In the genomic region with DNA sequence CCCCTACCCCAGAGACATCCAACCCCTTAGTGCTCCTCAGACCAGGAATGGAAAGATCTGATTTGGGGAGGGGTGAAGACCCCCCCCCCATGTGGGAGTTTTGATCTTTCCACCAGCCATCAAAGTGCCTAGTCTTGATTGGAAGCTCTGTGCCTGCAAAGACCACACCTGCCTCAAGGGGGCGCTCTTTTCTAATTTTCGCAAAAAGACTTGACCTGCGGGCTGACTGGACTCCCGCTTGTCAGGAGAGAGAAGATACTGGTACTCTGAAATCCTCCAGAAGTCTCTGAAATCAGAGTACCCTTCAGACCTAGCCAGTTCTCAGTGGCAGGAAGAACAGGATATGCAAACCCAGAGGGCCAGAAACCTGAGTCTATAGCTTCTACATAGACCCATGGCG, we compare ENCODE assay signal across 8 mouse cellular contexts. TPM values are rescaled to one million over a fixed set of nuclear protein-coding genes. Genes with fewer than 3 reads are reported as not detected.
DNase-seq lines count a peak whose midpoint lies in the region; ATAC-seq and TF ChIP-seq lines count a peak whose summit lies in the region.

No protein-coding gene starts in this region.

- no peaks in the 10 kb centered on the region for H3K36me3 ChIP-seq in forebrain, embryonic 11.5 days (ENCODE audit: control insufficient read depth, insufficient read depth, low read length)
- H3K36me3 ChIP-seq in spleen, adult 2 months (ENCODE audit: control insufficient read depth, insufficient read depth, low read length): no peaks in the 10 kb centered on the region

- H3K27ac ChIP-seq in bone marrow macrophage, adult 2 months (ENCODE audit: insufficient read depth, low read depth, low read length): no peak overlapping the region
- peak overlapping the region; percentile 98 for H3K27ac ChIP-seq in forebrain, embryonic 11.5 days (ENCODE audit: low read depth, low read length)
- H3K27ac ChIP-seq in spleen, adult 2 months (ENCODE audit: insufficient read depth, low read length): no peak overlapping the region

- WGBS in forebrain, embryonic 11.5 days: 7% methylated on average over 5 of the region's 5 CpGs
- WGBS in spleen, adult 2 months: 22% methylated on average over 5 of the region's 5 CpGs

- H3K4me1 ChIP-seq in bone marrow macrophage, adult 2 months (ENCODE audit: control insufficient read depth, insufficient read depth, low read length): no peaks in the 10 kb centered on the region
- peaks cover 43% of the 10 kb centered on the region for H3K4me1 ChIP-seq in forebrain, embryonic 11.5 days (replicated peaks; ENCODE audit: control insufficient read depth, insufficient read depth, low read length)
- H3K4me1 ChIP-seq in spleen, adult 2 months (ENCODE audit: control insufficient read depth, insufficient read depth, insufficient read length): no peaks in the 10 kb centered on the region

- H3K4me3 ChIP-seq in bone marrow macrophage, adult 2 months (ENCODE audit: insufficient read depth, low read length): no peak overlapping the region
- no peak overlapping the region for H3K4me3 ChIP-seq in forebrain, embryonic 11.5 days (ENCODE audit: low read depth, low read length)
- H3K4me3 ChIP-seq in spleen, adult 2 months (ENCODE audit: extremely low read depth, insufficient read depth, insufficient read length): no peak overlapping the region

- H3K9me3 ChIP-seq in forebrain, embryonic 11.5 days (ENCODE audit: control insufficient read depth, low read length): no peaks in the 10 kb centered on the region

- peak; percentile 22 to 67 for DNase-seq in heart, adult 18-20 months
- no peak for DNase-seq in heart, adult 11 months
- peak; percentile 48 to 55 for DNase-seq in B cell, adult 2 months
- DNase-seq in forebrain, embryonic 11.5 days (ENCODE audit: low spot score): peak; percentile 88
- DNase-seq in induced T-regulatory cell, adult 2 months (ENCODE audit: low read depth): peak; percentile 68
- no peak for DNase-seq in spleen, adult 2 months (ENCODE audit: low read depth in 1 of 2, low spot score in 2 of 2)

- no peak overlapping the region for H3K4me2 ChIP-seq in forebrain, embryonic 11.5 days (ENCODE audit: low read depth, low read length, severe bottlenecking)

- H3K27me3 ChIP-seq in forebrain, embryonic 11.5 days (ENCODE audit: control insufficient read depth, insufficient read depth, low read length): no peaks in the 10 kb centered on the region
- H3K27me3 ChIP-seq in spleen, adult 2 months (ENCODE audit: control insufficient read depth, insufficient read depth, low read length): no peaks in the 10 kb centered on the region

- ATAC-seq in forebrain, embryonic 11.5 days (replicated peaks; ENCODE audit: low FRiP score): no peak
- peak; percentile 56; the same call in 1 of the 2 replicates for ATAC-seq in megakaryocyte, adult 5-6 weeks (ENCODE audit: poor library complexity, severe bottlenecking)

- TF ChIP-seq POLR2A in bone marrow macrophage, adult 2 months (IDR thresholded peaks at IDR 0.05; ENCODE audit: borderline replicate concordance, low read depth, low read length): no peak
- TF ChIP-seq POLR2A in spleen, adult 2 months (IDR thresholded peaks at IDR 0.05; ENCODE audit: low read depth, low read length): no peak

- peak; percentile 89 for TF ChIP-seq CTCF in bone marrow macrophage, adult 2 months (IDR thresholded peaks at IDR 0.05; ENCODE audit: low read depth, low read length)
- TF ChIP-seq CTCF in spleen, adult 2 months (IDR thresholded peaks at IDR 0.05; ENCODE audit: extremely low read depth, insufficient read depth, insufficient read length, insufficient replicate concordance): peak; percentile 32; the same call in 1 of the 2 replicates

- peak overlapping the region; percentile 56; the same call in 1 of the 2 replicates for H3K9ac ChIP-seq in forebrain, embryonic 11.5 days (ENCODE audit: low read length)

RNA-seq across cellular contexts. Expression of gene Rhcg, which starts 40.8 kb away (rescaled TPM):
- total RNA-seq in heart, adult 18-20 months (2021): not detected
- not detected in 2 replicates for polyA plus RNA-seq in bone marrow macrophage, adult 2 months (2012; ENCODE audit: insufficient read depth, insufficient read length, missing spikeins)
- polyA plus RNA-seq in forebrain, embryonic 11.5 days (2014; fragmentation: Nextera tagmentation; extraction: Ambion mirVana): 5.5 and 6.8 TPM in 2 replicates
- total RNA-seq in megakaryocyte, adult 5-6 weeks (2015): 0.18 and 1.0 TPM in 2 replicates
- 0.77 TPM in 1 of 2 replicates, not detected in the other for total RNA-seq in megakaryocyte, adult 5-6 weeks (2017)
- 0.07 TPM in 1 of 2 replicates, not detected in the other for polyA plus RNA-seq in spleen, adult 2 months (2012; rRNA removed)

Comparison
In these comparisons a context has a peak if more than half of its experiments do, and no peak if none do; other contexts are left out.
1. DNase-seq: peak in heart, adult 18-20 months (2 of 2), B cell, adult 2 months (2 of 2), forebrain, embryonic 11.5 days (single experiment) and induced T-regulatory cell, adult 2 months (single experiment); none in heart, adult 11 months (single experiment) and spleen, adult 2 months (0 of 2).